Mouse (Mus musculus) limb, embryonic 12.5 days (tissue): ENCODE results near the gene Klhl35. TPM values are rescaled to one million over a fixed set of nuclear protein-coding genes. Genes with fewer than 3 reads are reported as not detected.
A peak's percentile ranks its signal among the peaks of the same experiment; 100 is the strongest.

ENCODE experiments used
- ATAC-seq: fragments of 200-750 bp; cut with Nextera tagmentation; 2 replicates; pipeline ENCODE4 v1.8.0; 2017; ENCODE audit warnings: low read depth, moderate TSS enrichment; ENCODE audit not compliant: insufficient number of reproducible peaks, insufficient read depth, low FRiP score, low TSS enrichment
- H3K27ac ChIP-seq: fragments of 300-500 bp; sonication (generic); 2 replicates; pipeline ENCODE4 v1.5.1; 2016; ENCODE audit warnings: mild to moderate bottlenecking, moderate library complexity
- H3K27me3 ChIP-seq: fragments of 300-500 bp; sonication (generic); 2 replicates; pipeline ENCODE4 v1.6.1; 2016; ENCODE audit warnings: mild to moderate bottlenecking, moderate library complexity
- H3K36me3 ChIP-seq: fragments of 300-500 bp; sonication (generic); 2 replicates; pipeline ENCODE4 v1.6.1; 2016; ENCODE audit warnings: mild to moderate bottlenecking, moderate library complexity
- H3K4me1 ChIP-seq: fragments of 300-500 bp; sonication (generic); replicated peaks from 2 replicates; pipeline ENCODE4 v1.6.1; 2016
- H3K4me2 ChIP-seq: fragments of 300-500 bp; sonication (generic); 2 replicates; pipeline ENCODE4 v1.6.1; 2016; ENCODE audit warnings: mild to moderate bottlenecking, moderate library complexity
- H3K4me3 ChIP-seq: fragments of 300-500 bp; sonication (generic); replicated peaks from 2 replicates; pipeline ENCODE4 v1.5.1; 2016; ENCODE audit warnings: mild to moderate bottlenecking
- H3K9ac ChIP-seq: fragments of 300-500 bp; sonication (generic); replicated peaks from 2 replicates; pipeline ENCODE4 v1.6.1; 2016; ENCODE audit warnings: mild to moderate bottlenecking, moderate library complexity
- H3K9me3 ChIP-seq: fragments of 300-500 bp; sonication (generic); 2 replicates; pipeline ENCODE4 v1.6.1; 2016; ENCODE audit warnings: mild to moderate bottlenecking, moderate library complexity
- WGBS: fragments of 180-500 bp; shearing (Covaris S2); methylation state at CpG from one replicate; pipeline ENCODE4 v1.1.7; 2016; 5-methylcytosine and 5-hydroxymethylcytosine counted together
- polyA plus RNA-seq: library from polyadenylated mRNA; unstranded; fragments of >200 nt; fragmentation: Nextera tagmentation; extraction: Ambion mirVana; gene quantifications from 2 replicates; pipeline ENCODE4 v1.2.1, GENCODE M21; 2016

The Klhl35 gene
- polyA plus RNA-seq, 1 experiment from 2014 or later = 1.7 TPM

GRCm38 (mm10) chr7:99449751-99450150 is 16.1 kb upstream of the Klhl35 start:
- Histone ChIP-seq H3K4me2 (no peak overlapping the region), H3K4me1 (0 out of 2 replicates have a peak, but pooled peaks cover 4% of the 10 kb centered on the region), H3K27ac (no peak overlapping the region), H3K9ac (no peak overlapping the region), H3K9me3 (no peaks in the 10 kb centered on the region), H3K27me3 (no peaks in the 10 kb centered on the region), H3K36me3 (no peaks in the 10 kb centered on the region), H3K4me3 (no peak overlapping the region)
- 79% methylated on average over 3 of the region's 3 CpGs for WGBS
- ATAC-seq = no peak

GRCm38 (mm10) chr7:99450703-99451102 is 15.1 kb upstream of the Klhl35 start:
- Histone ChIP-seq H3K9ac (no peak overlapping the region), H3K4me1 (0 out of 2 replicates have a peak, but pooled peaks cover under 1% of the 10 kb centered on the region), H3K27ac (no peak overlapping the region), H3K9me3 (no peaks in the 10 kb centered on the region), H3K4me2 (no peak overlapping the region), H3K4me3 (no peak overlapping the region), H3K27me3 (no peaks in the 10 kb centered on the region), H3K36me3 (no peaks in the 10 kb centered on the region)
- ATAC-seq = peak; percentile 27; the same call in 1 of the 2 replicates
- 2% methylated on average over 3 of the region's 3 CpGs for WGBS

GRCm38 (mm10) chr7:99452859-99453258 is 12.9 kb upstream of the Klhl35 start:
- Histone ChIP-seq H3K4me3 (no peak overlapping the region), H3K9ac (no peak overlapping the region), H3K36me3 (no peaks in the 10 kb centered on the region), H3K9me3 (no peaks in the 10 kb centered on the region), H3K27ac (no peak overlapping the region), H3K4me1 (no peaks in the 10 kb centered on the region), H3K27me3 (no peaks in the 10 kb centered on the region; the same call in 1 of the 2 replicates), H3K4me2 (no peak overlapping the region)
- 87% methylated on average over 7 of the region's 7 CpGs for WGBS
- no peak for ATAC-seq

- Histone ChIP-seq H3K27me3 (no peaks in the 10 kb centered on the region; the same call in 1 of the 2 replicates), H3K4me2 (no peak overlapping the region), H3K9me3 (no peaks in the 10 kb centered on the region), H3K9ac (no peak overlapping the region), H3K27ac (no peak overlapping the region), H3K4me3 (no peak overlapping the region), H3K4me1 (no peaks in the 10 kb centered on the region), H3K36me3 (no peaks in the 10 kb centered on the region)
- 73% methylated on average over 4 of the region's 4 CpGs for WGBS
- ATAC-seq = no peak
These were observed 11.8 kb upstream of the Klhl35 start for GRCm38 (mm10) chr7:99454044-99454443.

- H3K27ac ChIP-seq = no peak overlapping the region
- WGBS = 83% methylated on average over 8 of the region's 8 CpGs
- no peak for ATAC-seq
These were observed 7.0 kb upstream of the Klhl35 start for GRCm38 (mm10) chr7:99458849-99459248.

GRCm38 (mm10) chr7:99459888-99460652 is 5.7 kb upstream of the Klhl35 start:
- Histone ChIP-seq H3K4me2 (no peak overlapping the region), H3K9me3 (0 out of 2 replicates have a peak, but pooled peaks cover 5% of the 10 kb centered on the region), H3K27me3 (no peaks in the 10 kb centered on the region; the same call in 1 of the 2 replicates), H3K36me3 (peaks cover 12% of the 10 kb centered on the region; the same call in 1 of the 2 replicates), H3K4me3 (no peak overlapping the region), H3K4me1 (no peaks in the 10 kb centered on the region), H3K9ac (no peak overlapping the region), H3K27ac (no peak overlapping the region)
- ATAC-seq = no peak
- WGBS = 89% methylated on average over 15 of the region's 15 CpGs

More at GRCm38 (mm10) chr7:99458849-99459248, 7.0 kb upstream of the Klhl35 start:
- Histone ChIP-seq H3K9ac (no peak overlapping the region), H3K36me3 (peaks cover 12% of the 10 kb centered on the region; the same call in 1 of the 2 replicates), H3K4me2 (no peak overlapping the region), H3K4me1 (no peaks in the 10 kb centered on the region), H3K4me3 (no peak overlapping the region), H3K27me3 (no peaks in the 10 kb centered on the region; the same call in 1 of the 2 replicates), H3K9me3 (0 out of 2 replicates have a peak, but pooled peaks cover 5% of the 10 kb centered on the region)

GRCm38 (mm10) chr7:99463120-99463519 is 2.7 kb upstream of the Klhl35 start:
- Histone ChIP-seq H3K27me3 (peaks cover 8% of the 10 kb centered on the region; the same call in 1 of the 2 replicates), H3K4me1 (peaks cover 17% of the 10 kb centered on the region), H3K4me3 (no peak overlapping the region), H3K36me3 (peaks cover 12% of the 10 kb centered on the region; the same call in 1 of the 2 replicates), H3K27ac (no peak overlapping the region), H3K9me3 (0 out of 2 replicates have a peak, but pooled peaks cover 5% of the 10 kb centered on the region), H3K9ac (no peak overlapping the region), H3K4me2 (no peak overlapping the region)
- ATAC-seq = no peak
- WGBS = 89% methylated on average over 2 of the region's 2 CpGs

- H3K4me3 ChIP-seq = peak overlapping the region; percentile 56
- H3K4me2 ChIP-seq = peak overlapping the region; percentile 82
- peak overlapping the region; percentile 78 for H3K9ac ChIP-seq
- H3K27ac ChIP-seq = peak overlapping the region; percentile 89
- no peak for ATAC-seq
- H3K9me3 ChIP-seq = 0 out of 2 replicates have a peak, but pooled peaks cover 5% of the 10 kb centered on the region
- WGBS = 27% methylated on average over 8 of the region's 11 CpGs
- H3K36me3 ChIP-seq = peaks cover 15% of the 10 kb centered on the region
- H3K27me3 ChIP-seq = peaks cover 14% of the 10 kb centered on the region; the same call in 1 of the 2 replicates
- H3K4me1 ChIP-seq = peaks cover 30% of the 10 kb centered on the region
These were observed 2.1 kb downstream of the Klhl35 start for GRCm38 (mm10) chr7:99467916-99468282.

GRCm38 (mm10) chr7:99468283-99469132 is 2.7 kb downstream of the Klhl35 start:
- peak overlapping the region; percentile 78 for H3K9ac ChIP-seq
- ATAC-seq = peak; percentile 74
- peaks cover 21% of the 10 kb centered on the region for H3K36me3 ChIP-seq
- peak overlapping the region; percentile 56 for H3K4me3 ChIP-seq
- 0 out of 2 replicates have a peak, but pooled peaks cover 3% of the 10 kb centered on the region for H3K9me3 ChIP-seq
- WGBS = 2% methylated on average over 138 of the region's 145 CpGs
- peaks cover 30% of the 10 kb centered on the region for H3K4me1 ChIP-seq
- H3K4me2 ChIP-seq = peak overlapping the region; percentile 82
- peak overlapping the region; percentile 89 for H3K27ac ChIP-seq
- H3K27me3 ChIP-seq = peaks cover 14% of the 10 kb centered on the region; the same call in 1 of the 2 replicates

- WGBS = 83% methylated on average over 17 of the region's 17 CpGs
- H3K4me2 ChIP-seq = no peak overlapping the region
- H3K9me3 ChIP-seq = no peaks in the 10 kb centered on the region
- H3K4me1 ChIP-seq = peaks cover 30% of the 10 kb centered on the region
- H3K27me3 ChIP-seq = peaks cover 14% of the 10 kb centered on the region; the same call in 1 of the 2 replicates
- no peak overlapping the region for H3K4me3 ChIP-seq
- no peak overlapping the region for H3K27ac ChIP-seq
- ATAC-seq = no peak
- H3K36me3 ChIP-seq = peaks cover 35% of the 10 kb centered on the region
- peak overlapping the region; percentile 8; the same call in 1 of the 2 replicates for H3K9ac ChIP-seq
These were observed 4.0 kb downstream of the Klhl35 start for GRCm38 (mm10) chr7:99469680-99470405.
